Mouse (Mus musculus) liver, adult 2 months (tissue): ENCODE measurements around the gene Cldn11.

ENCODE experiments used
- CTCF ChIP-seq: fragments of 200-500 bp; IDR thresholded peaks from 2 replicates; pipeline ENCODE4 v1.5.1; 2011; ENCODE audit warnings: low read depth, low read length, control low read depth
- POLR2A ChIP-seq: fragments of 200-500 bp; IDR thresholded peaks from 2 replicates; pipeline ENCODE4 v1.6.1; 2011; ENCODE audit warnings: low read length, control low read depth; ENCODE audit not compliant: insufficient read depth; ENCODE audit errors: extremely low read depth

DNA sequence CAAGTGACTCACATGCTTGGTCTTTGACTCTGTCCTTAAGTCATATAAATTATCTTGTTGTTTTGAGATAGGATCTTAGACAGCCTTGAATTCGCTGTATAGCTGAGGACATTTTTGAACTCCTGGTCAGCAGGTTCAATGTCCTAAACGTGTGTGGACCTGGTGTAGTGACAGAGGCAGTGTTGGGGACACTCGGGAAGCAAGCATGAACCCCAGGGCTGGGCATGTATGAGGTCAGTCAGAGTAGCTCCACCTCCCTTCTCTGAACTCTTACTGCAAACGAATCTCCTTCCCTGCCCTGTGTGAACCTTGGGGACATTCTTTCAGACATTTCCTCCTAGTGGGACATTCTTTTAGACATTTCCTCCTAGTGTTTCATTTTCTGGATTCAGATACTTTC is 20.0 kb upstream of the Cldn11 start:
- TF ChIP-seq POLR2A (no peak), CTCF (no peak)
